Mouse (Mus musculus) midbrain, embryonic 12.5 days (tissue): ENCODE measurements around the gene Hspb7. TPM values are rescaled to one million over a fixed set of nuclear protein-coding genes. Genes with fewer than 3 reads are reported as not detected.

ENCODE experiments used
- ATAC-seq: fragments of 200-750 bp; cut with Nextera tagmentation; 2 replicates; pipeline ENCODE4 v1.8.0; 2017; ENCODE audit warnings: low read depth, moderate TSS enrichment, moderate library complexity; ENCODE audit not compliant: low FRiP score
- H3K27ac ChIP-seq: fragments of 300-500 bp; sonication (generic); replicated peaks from 2 replicates; pipeline ENCODE4 v1.5.1; 2016; ENCODE audit warnings: mild to moderate bottlenecking
- H3K27me3 ChIP-seq: fragments of 300-500 bp; sonication (generic); 2 replicates; pipeline ENCODE4 v1.6.1; 2016; ENCODE audit warnings: mild to moderate bottlenecking
- H3K36me3 ChIP-seq: fragments of 300-500 bp; sonication (generic); 2 replicates; pipeline ENCODE4 v1.6.1; 2016
- H3K4me1 ChIP-seq: fragments of 300-500 bp; sonication (generic); 2 replicates; pipeline ENCODE4 v1.6.1; 2016
- H3K4me2 ChIP-seq: fragments of 300-500 bp; sonication (generic); replicated peaks from 2 replicates; pipeline ENCODE4 v1.6.1; 2016; ENCODE audit warnings: mild to moderate bottlenecking, moderate library complexity
- H3K4me3 ChIP-seq: fragments of 300-500 bp; sonication (generic); 2 replicates; pipeline ENCODE4 v1.5.1; 2016; ENCODE audit warnings: mild to moderate bottlenecking
- H3K9ac ChIP-seq: fragments of 300-500 bp; sonication (generic); replicated peaks from 2 replicates; pipeline ENCODE4 v1.6.1; 2016; ENCODE audit warnings: mild to moderate bottlenecking, moderate library complexity
- H3K9me3 ChIP-seq: fragments of 300-500 bp; sonication (generic); 2 replicates; pipeline ENCODE4 v1.6.1; 2016; ENCODE audit warnings: mild to moderate bottlenecking
- WGBS: fragments of 180-500 bp; shearing (Covaris S2); methylation state at CpG from one replicate; pipeline ENCODE4 v1.1.7; 2016; 5-methylcytosine and 5-hydroxymethylcytosine counted together
- polyA plus RNA-seq: library from polyadenylated mRNA; unstranded; fragments of >200 nt; fragmentation: Nextera tagmentation; extraction: Ambion mirVana; gene quantifications from 2 replicates; pipeline ENCODE4 v1.2.1, GENCODE M21; 2016

Gene Hspb7
- polyA plus RNA-seq, 1 experiment from 2014 or later, result 0.13 TPM

- ATAC-seq, result no peak
- no peaks in the 10 kb centered on the region for H3K27me3 ChIP-seq
- 90% methylated on average over 34 of the region's 34 CpGs for WGBS
- H3K4me2 ChIP-seq, result no peak overlapping the region
- H3K36me3 ChIP-seq, result peaks cover 89% of the 10 kb centered on the region
- H3K4me1 ChIP-seq, result peaks cover 9% of the 10 kb centered on the region; the same call in 1 of the 2 replicates
- no peaks in the 10 kb centered on the region for H3K9me3 ChIP-seq
- H3K4me3 ChIP-seq, result no peak overlapping the region
- no peak overlapping the region for H3K9ac ChIP-seq
- H3K27ac ChIP-seq, result no peak overlapping the region; the same call in 1 of the 2 replicates
Observed at GRCm38 (mm10) chr4:141465512-141466288, 45.1 kb downstream of the Hspb7 start.

DNA sequence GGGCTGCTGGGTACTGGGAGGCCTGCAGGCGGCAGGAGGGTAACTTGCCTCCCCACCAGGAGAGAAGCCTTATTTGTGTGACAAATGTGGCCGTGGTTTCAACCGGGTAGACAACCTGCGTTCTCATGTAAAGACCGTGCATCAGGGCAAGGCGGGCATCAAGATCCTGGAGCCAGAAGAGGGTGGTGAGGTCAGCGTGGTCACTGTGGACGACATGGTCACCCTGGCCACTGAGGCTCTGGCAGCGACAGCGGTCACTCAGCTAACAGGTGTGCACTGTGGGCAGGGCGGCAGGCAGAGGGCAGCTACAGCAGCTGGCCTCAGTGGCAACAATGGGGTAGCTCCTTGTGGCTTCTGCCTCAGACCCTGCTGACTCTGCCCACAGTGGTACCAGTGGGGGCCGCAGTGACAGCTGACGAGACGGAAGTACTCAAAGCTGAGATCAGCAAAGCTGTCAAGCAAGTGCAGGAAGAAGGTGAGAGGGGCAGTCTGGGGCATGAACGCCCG is 45.8 kb downstream of the Hspb7 start:
- Histone ChIP-seq H3K4me3 (no peak overlapping the region), H3K9ac (no peak overlapping the region), H3K4me2 (no peak overlapping the region), H3K27ac (no peak overlapping the region; the same call in 1 of the 2 replicates), H3K27me3 (no peaks in the 10 kb centered on the region), H3K4me1 (peaks cover 3% of the 10 kb centered on the region; the same call in 1 of the 2 replicates), H3K9me3 (no peaks in the 10 kb centered on the region), H3K36me3 (peaks cover 95% of the 10 kb centered on the region)
- 94% methylated on average over 16 of the region's 16 CpGs for WGBS
- no peak for ATAC-seq

DNA sequence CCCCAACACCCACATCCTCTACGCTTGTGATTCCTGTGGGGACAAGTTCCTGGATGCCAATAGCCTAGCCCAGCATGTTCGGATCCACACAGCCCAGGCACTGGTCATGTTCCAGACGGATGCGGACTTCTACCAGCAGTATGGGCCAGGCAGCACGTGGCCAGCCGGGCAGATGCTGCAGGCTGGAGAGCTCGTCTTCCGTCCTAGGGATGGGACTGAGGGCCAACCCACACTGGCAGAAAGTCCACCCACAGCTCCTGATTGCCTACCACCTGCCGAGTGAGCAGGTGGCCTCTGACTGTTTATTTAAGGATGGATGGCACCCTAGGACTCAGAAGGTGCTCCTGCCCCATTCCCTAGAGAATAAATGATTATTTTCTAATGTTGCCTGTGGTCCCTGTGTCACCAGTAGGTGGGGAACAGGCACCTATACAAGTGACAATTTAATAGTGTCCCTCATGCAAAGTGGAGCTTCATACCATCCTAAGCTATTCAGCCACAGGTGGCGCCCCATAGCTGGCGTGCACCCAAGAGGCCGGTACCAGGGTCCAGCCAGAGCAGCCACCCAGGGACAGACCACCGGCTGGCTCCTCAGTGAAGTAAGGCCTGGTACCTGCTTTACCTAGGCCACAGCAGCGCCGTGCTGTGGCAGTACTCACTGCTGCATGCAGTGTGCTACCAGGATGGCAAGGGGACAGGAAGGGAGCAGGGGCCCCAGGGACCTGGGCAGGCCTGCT is 46.4 kb downstream of the Hspb7 start:
- Histone ChIP-seq H3K9ac (no peak overlapping the region), H3K27ac (no peak overlapping the region), H3K4me2 (no peak overlapping the region), H3K4me1 (no peaks in the 10 kb centered on the region), H3K27me3 (no peaks in the 10 kb centered on the region), H3K4me3 (no peak overlapping the region), H3K36me3 (peaks cover 99% of the 10 kb centered on the region), H3K9me3 (no peaks in the 10 kb centered on the region)
- no peak for ATAC-seq
- 90% methylated on average over 15 of the region's 15 CpGs for WGBS

- Histone ChIP-seq H3K4me1 (no peaks in the 10 kb centered on the region), H3K27me3 (no peaks in the 10 kb centered on the region), H3K9ac (no peak overlapping the region), H3K27ac (no peak overlapping the region), H3K36me3 (peaks cover 99% of the 10 kb centered on the region), H3K4me3 (no peak overlapping the region), H3K4me2 (no peak overlapping the region), H3K9me3 (no peaks in the 10 kb centered on the region)
- ATAC-seq, result no peak
- WGBS, result 80% methylated on average over 6 of the region's 6 CpGs
Observed at GRCm38 (mm10) chr4:141467581-141467927, 47.0 kb downstream of the Hspb7 start.

DNA sequence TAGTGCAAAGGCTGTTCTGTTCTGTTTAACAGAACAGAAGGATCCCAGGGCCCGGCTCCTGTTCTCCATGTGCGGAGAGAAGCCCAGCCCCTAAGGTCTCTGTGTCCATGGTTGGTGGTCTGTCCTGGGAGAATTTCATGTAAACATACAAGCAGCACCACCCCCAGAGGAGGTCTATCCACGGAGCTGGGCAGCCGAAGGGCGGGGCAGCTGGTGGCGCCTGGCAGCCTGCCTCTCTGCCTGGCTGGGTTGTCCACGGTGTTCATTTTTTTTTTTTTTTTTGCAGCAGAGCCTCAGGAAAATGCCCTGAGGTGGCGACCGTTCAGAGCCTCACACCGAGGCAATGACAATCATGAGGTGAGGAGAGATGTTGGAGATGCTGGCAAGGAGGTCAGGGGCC is 48.0 kb downstream of the Hspb7 start:
- Histone ChIP-seq H3K4me1 (no peaks in the 10 kb centered on the region), H3K9me3 (no peaks in the 10 kb centered on the region), H3K4me3 (no peak overlapping the region), H3K9ac (no peak overlapping the region), H3K36me3 (peaks cover 99% of the 10 kb centered on the region), H3K27me3 (no peaks in the 10 kb centered on the region), H3K27ac (no peak overlapping the region), H3K4me2 (no peak overlapping the region)
- ATAC-seq, result no peak
- 83% methylated on average over 10 of the region's 10 CpGs for WGBS

DNA sequence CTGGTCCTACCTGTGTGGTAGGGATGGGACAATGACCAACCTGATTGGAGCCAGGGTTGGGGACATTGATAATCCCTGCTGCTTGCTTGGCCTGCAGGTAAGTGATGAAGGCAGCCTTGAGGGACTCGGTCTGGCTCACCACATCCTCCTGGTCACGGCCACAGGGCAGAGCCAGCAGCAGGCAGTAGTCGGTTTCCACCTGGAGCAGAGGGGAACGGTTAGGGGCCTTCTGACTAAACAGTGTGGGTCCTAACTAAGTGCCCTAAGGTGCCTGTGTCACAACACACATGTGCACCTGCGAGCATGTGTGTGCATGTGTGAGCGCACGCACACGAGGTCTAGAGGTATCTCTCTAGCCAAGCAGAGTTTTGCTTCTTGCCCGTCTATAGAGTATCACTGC is 48.8 kb downstream of the Hspb7 start:
- Histone ChIP-seq H3K36me3 (peaks cover 99% of the 10 kb centered on the region), H3K4me2 (no peak overlapping the region), H3K9me3 (no peaks in the 10 kb centered on the region), H3K9ac (no peak overlapping the region), H3K4me1 (no peaks in the 10 kb centered on the region), H3K4me3 (no peak overlapping the region), H3K27me3 (no peaks in the 10 kb centered on the region), H3K27ac (no peak overlapping the region)
- WGBS, result 92% methylated on average over 9 of the region's 9 CpGs
- no peak for ATAC-seq

- Histone ChIP-seq H3K36me3 (peaks cover 99% of the 10 kb centered on the region), H3K4me1 (no peaks in the 10 kb centered on the region), H3K4me3 (no peak overlapping the region), H3K9me3 (no peaks in the 10 kb centered on the region), H3K4me2 (no peak overlapping the region), H3K9ac (no peak overlapping the region), H3K27ac (no peak overlapping the region), H3K27me3 (no peaks in the 10 kb centered on the region)
- no peak for ATAC-seq
- 97% methylated on average over 16 of the region's 16 CpGs for WGBS
Observed at GRCm38 (mm10) chr4:141471491-141471890, 50.9 kb downstream of the Hspb7 start.

- no peaks in the 10 kb centered on the region for H3K4me1 ChIP-seq
- peaks cover 99% of the 10 kb centered on the region for H3K36me3 ChIP-seq
- no peaks in the 10 kb centered on the region for H3K27me3 ChIP-seq
- no peak overlapping the region for H3K9ac ChIP-seq
- WGBS, result 93% methylated on average over 32 of the region's 32 CpGs
- H3K4me3 ChIP-seq, result no peak overlapping the region
- H3K27ac ChIP-seq, result no peak overlapping the region
- no peak for ATAC-seq
- H3K9me3 ChIP-seq, result no peaks in the 10 kb centered on the region
- H3K4me2 ChIP-seq, result no peak overlapping the region
Observed at GRCm38 (mm10) chr4:141472641-141473321, 52.2 kb downstream of the Hspb7 start.

DNA sequence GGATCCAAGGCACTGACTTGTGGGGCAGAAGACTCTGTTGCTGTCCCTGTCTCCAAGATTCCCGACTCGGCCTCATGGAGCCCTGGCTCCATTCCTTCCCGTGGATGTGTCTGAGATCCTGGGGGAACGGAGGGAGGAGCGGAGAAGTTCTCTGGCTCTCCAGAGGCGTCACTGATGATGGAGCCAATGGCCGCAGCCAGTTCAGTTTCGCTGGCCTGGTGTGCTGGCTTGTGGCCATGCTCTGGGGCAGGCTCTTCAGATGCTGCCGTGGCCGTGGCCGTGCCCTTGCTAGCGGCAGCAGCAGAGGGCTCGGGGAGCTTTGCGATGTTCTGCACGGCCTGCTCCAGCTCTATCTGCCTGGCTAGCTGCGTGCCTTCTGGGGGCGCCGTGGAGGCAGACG is 53.9 kb downstream of the Hspb7 start:
- no peak for ATAC-seq
- H3K9me3 ChIP-seq, result no peaks in the 10 kb centered on the region
- H3K27me3 ChIP-seq, result no peaks in the 10 kb centered on the region
- peaks cover 100% of the 10 kb centered on the region for H3K36me3 ChIP-seq
- H3K4me1 ChIP-seq, result no peaks in the 10 kb centered on the region
- no peak overlapping the region for H3K27ac ChIP-seq
- no peak overlapping the region for H3K4me3 ChIP-seq
- no peak overlapping the region for H3K4me2 ChIP-seq
- H3K9ac ChIP-seq, result no peak overlapping the region
- 93% methylated on average over 19 of the region's 19 CpGs for WGBS

Other genes starting within 250 kb of the Hspb7 start
- gene Rsg1, start 206.8 kb upstream of the Hspb7 start, polyA plus RNA-seq, result 6.4 and 7.1 TPM in 2 replicates
- gene Arhgef19, start 181.3 kb upstream of the Hspb7 start, polyA plus RNA-seq, result 2.1 and 2.7 TPM in 2 replicates
- gene Epha2, start 119.5 kb upstream of the Hspb7 start, polyA plus RNA-seq, result 6.5 and 7.8 TPM in 2 replicates
- 3.5 and 3.8 TPM in 2 replicates for gene Fam131c, start 52.6 kb upstream of the Hspb7 start, polyA plus RNA-seq
- gene Clcnka, start 22.1 kb upstream of the Hspb7 start, polyA plus RNA-seq, result not detected in 2 replicates
- not detected in 2 replicates for gene Clcnkb, start 4.8 kb upstream of the Hspb7 start, polyA plus RNA-seq
- gene Srarp, start 15.3 kb downstream of the Hspb7 start, polyA plus RNA-seq, result 0.20 TPM in 1 of 2 replicates, not detected in the other
- gene Zbtb17, start 23.9 kb downstream of the Hspb7 start, polyA plus RNA-seq, result 61.1 and 63.8 TPM in 2 replicates
- gene Spen, start 117.8 kb downstream of the Hspb7 start, polyA plus RNA-seq, result 22.2 and 24.2 TPM in 2 replicates
- gene Fblim1, start 185.3 kb downstream of the Hspb7 start, polyA plus RNA-seq, result 22.2 and 28.7 TPM in 2 replicates
- 0.26 and 0.41 TPM in 2 replicates for gene Tmem82, start 197.9 kb downstream of the Hspb7 start, polyA plus RNA-seq
- gene Slc25a34, start 203.0 kb downstream of the Hspb7 start, polyA plus RNA-seq, result 0.06 TPM in 1 of 2 replicates, not detected in the other
- 6.1 and 7.6 TPM in 2 replicates for gene Plekhm2, start 244.1 kb downstream of the Hspb7 start, polyA plus RNA-seq